Mouse (Mus musculus): Measurements from ENCODE around the gene Ccdc175.

Gene Ccdc175

GRCm38 (mm10) chr12:72104027-72104426 is 80.8 kb downstream of the Ccdc175 start:
- DNase-seq (ENCODE audit: extremely low read depth, insufficient read length, low spot score), result no peak

- no peak for DNase-seq (ENCODE audit: extremely low read depth, insufficient read length, low spot score)
Measured at GRCm38 (mm10) chr12:72102776-72103175, 82.1 kb downstream of the Ccdc175 start.

GRCm38 (mm10) chr12:72096966-72097365 is 87.9 kb downstream of the Ccdc175 start:
- DNase-seq (ENCODE audit: extremely low read depth, insufficient read length, low spot score), result no peak

- DNase-seq (ENCODE audit: extremely low read depth, insufficient read length, low spot score), result no peak
Measured at GRCm38 (mm10) chr12:72089802-72090201, 95.0 kb downstream of the Ccdc175 start.

- no peak for DNase-seq (ENCODE audit: extremely low read depth, insufficient read length, low spot score)
Measured at GRCm38 (mm10) chr12:72086166-72086825, 98.5 kb downstream of the Ccdc175 start.

- peak; percentile 97 for DNase-seq (ENCODE audit: extremely low read depth, insufficient read length, low spot score)
Measured at GRCm38 (mm10) chr12:72085329-72086165, 99.3 kb downstream of the Ccdc175 start, which contains the start of the genes L3hypdh and Jkamp. Gene L3hypdh, minus strand, starts transcription at chr12:72085439. Gene Jkamp, plus strand, starts transcription at chr12:72085589.

GRCm38 (mm10) chr12:72085024-72085328 is 99.9 kb downstream of the Ccdc175 start:
- peak; percentile 86 for DNase-seq (ENCODE audit: extremely low read depth, insufficient read length, low spot score)

GRCm38 (mm10) chr12:72084261-72085023 is 100.4 kb downstream of the Ccdc175 start:
- DNase-seq (ENCODE audit: extremely low read depth, insufficient read length, low spot score), result peak; percentile 87

GRCm38 (mm10) chr12:72083265-72083664 is 101.6 kb downstream of the Ccdc175 start:
- DNase-seq (ENCODE audit: extremely low read depth, insufficient read length, low spot score), result no peak

GRCm38 (mm10) chr12:72082370-72082769 is 102.5 kb downstream of the Ccdc175 start:
- peak; percentile 7 for DNase-seq (ENCODE audit: extremely low read depth, insufficient read length, low spot score)

GRCm38 (mm10) chr12:72081961-72082360 is 102.9 kb downstream of the Ccdc175 start:
- no peak for DNase-seq (ENCODE audit: extremely low read depth, insufficient read length, low spot score)

- DNase-seq (ENCODE audit: extremely low read depth, insufficient read length, low spot score), result no peak
Measured at GRCm38 (mm10) chr12:72078248-72078647, 106.6 kb downstream of the Ccdc175 start.

- no peak for DNase-seq (ENCODE audit: extremely low read depth, insufficient read length, low spot score)
Measured at GRCm38 (mm10) chr12:72070327-72071269, 114.2 kb downstream of the Ccdc175 start, which contains the start of gene Gpr135. Gene Gpr135, minus strand, starts transcription at chr12:72071125.

- DNase-seq (ENCODE audit: extremely low read depth, insufficient read length, low spot score), result no peak
Measured at GRCm38 (mm10) chr12:72069626-72070326, 115.1 kb downstream of the Ccdc175 start.

GRCm38 (mm10) chr12:72057780-72058179 is 127.0 kb downstream of the Ccdc175 start:
- no peak for DNase-seq (ENCODE audit: extremely low read depth, insufficient read length, low spot score)

GRCm38 (mm10) chr12:72053851-72054250 is 131.0 kb downstream of the Ccdc175 start:
- no peak for DNase-seq (ENCODE audit: extremely low read depth, insufficient read length, low spot score)

GRCm38 (mm10) chr12:72053303-72053702 is 131.5 kb downstream of the Ccdc175 start:
- no peak for DNase-seq (ENCODE audit: extremely low read depth, insufficient read length, low spot score)

- no peak for DNase-seq (ENCODE audit: extremely low read depth, insufficient read length, low spot score)
Measured at GRCm38 (mm10) chr12:72052571-72052970, 132.3 kb downstream of the Ccdc175 start.
